Mouse (Mus musculus) forebrain, postnatal 0 days (tissue): Measurements from ENCODE around the gene Nfatc2. TPM values are rescaled to one million over a fixed set of nuclear protein-coding genes. Genes with fewer than 3 reads are reported as not detected.
A peak's percentile ranks its signal among the peaks of the same experiment; 100 is the strongest.

Experiments used
- ATAC-seq: fragments of 200-750 bp; cut with Nextera tagmentation; 2 replicates; pipeline ENCODE4 v1.8.0; 2017; ENCODE audit warnings: mild to moderate bottlenecking, moderate library complexity
- DNase-seq: peaks from one replicate; pipeline ENCODE4 v3.0.0-alpha.2; 2015
- H3K27ac ChIP-seq: fragments of 300-500 bp; sonication (generic); 2 replicates; pipeline ENCODE4 v1.5.1; 2014; ENCODE audit warnings: low read depth, mild to moderate bottlenecking, antibody characterized with exemption, low read length, moderate library complexity, mixed read lengths
- H3K27me3 ChIP-seq: fragments of 300-500 bp; sonication (generic); 2 replicates; pipeline ENCODE4 v1.6.1; 2014; ENCODE audit warnings: mild to moderate bottlenecking, low read length, mixed read lengths; ENCODE audit not compliant: insufficient read depth
- H3K36me3 ChIP-seq: fragments of 300-500 bp; sonication (generic); 2 replicates; pipeline ENCODE4 v1.6.1; 2014; ENCODE audit warnings: mild to moderate bottlenecking, moderate library complexity; ENCODE audit not compliant: insufficient read depth
- H3K4me1 ChIP-seq: fragments of 300-500 bp; sonication (generic); 2 replicates; pipeline ENCODE4 v1.6.1; 2014; ENCODE audit warnings: antibody characterized with exemption; ENCODE audit not compliant: insufficient read depth
- H3K4me2 ChIP-seq: fragments of 300-500 bp; sonication (generic); 2 replicates; pipeline ENCODE4 v1.6.1; 2014; ENCODE audit warnings: low read depth, mild to moderate bottlenecking, moderate library complexity
- H3K4me3 ChIP-seq: fragments of 300-500 bp; sonication (generic); 2 replicates; pipeline ENCODE4 v1.5.1; 2014; ENCODE audit warnings: low read depth, low read length, mixed read lengths
- H3K9ac ChIP-seq: fragments of 300-500 bp; sonication (generic); 2 replicates; pipeline ENCODE4 v1.6.1; 2014; ENCODE audit warnings: mild to moderate bottlenecking
- H3K9me3 ChIP-seq: fragments of 300-500 bp; sonication (generic); 2 replicates; pipeline ENCODE4 v1.6.1; 2016; ENCODE audit warnings: low read length
- CTCF ChIP-seq: sonication (generic); IDR thresholded peaks from 2 replicates; pipeline ENCODE4 v1.5.1; 2016; ENCODE audit warnings: antibody characterized with exemption, control low read depth, low read depth
- WGBS: fragments of 180-500 bp; shearing (Covaris S2); extraction: QIAGEN DNeasy Blood & Tissue Kit; methylation state at CpG from one replicate; pipeline ENCODE4 v1.1.7; 2014; 5-methylcytosine and 5-hydroxymethylcytosine counted together
- polyA plus RNA-seq: library from polyadenylated mRNA; unstranded; fragments of >200 nt; fragmentation: Nextera tagmentation; extraction: Ambion mirVana; gene quantifications from 2 replicates; pipeline ENCODE4 v1.2.1, GENCODE M21; 2015
- total RNA-seq: library from RNA; depleted of rRNA; stranded (reverse); fragments of >200 nt; gene quantifications from 2 replicates; pipeline ENCODE4 v1.2.3, GENCODE M21; 2014

Nfatc2 gene
- total and polyA plus RNA-seq, 2 experiments from 2014 or later, result 3.1 to 3.2 TPM

DNA sequence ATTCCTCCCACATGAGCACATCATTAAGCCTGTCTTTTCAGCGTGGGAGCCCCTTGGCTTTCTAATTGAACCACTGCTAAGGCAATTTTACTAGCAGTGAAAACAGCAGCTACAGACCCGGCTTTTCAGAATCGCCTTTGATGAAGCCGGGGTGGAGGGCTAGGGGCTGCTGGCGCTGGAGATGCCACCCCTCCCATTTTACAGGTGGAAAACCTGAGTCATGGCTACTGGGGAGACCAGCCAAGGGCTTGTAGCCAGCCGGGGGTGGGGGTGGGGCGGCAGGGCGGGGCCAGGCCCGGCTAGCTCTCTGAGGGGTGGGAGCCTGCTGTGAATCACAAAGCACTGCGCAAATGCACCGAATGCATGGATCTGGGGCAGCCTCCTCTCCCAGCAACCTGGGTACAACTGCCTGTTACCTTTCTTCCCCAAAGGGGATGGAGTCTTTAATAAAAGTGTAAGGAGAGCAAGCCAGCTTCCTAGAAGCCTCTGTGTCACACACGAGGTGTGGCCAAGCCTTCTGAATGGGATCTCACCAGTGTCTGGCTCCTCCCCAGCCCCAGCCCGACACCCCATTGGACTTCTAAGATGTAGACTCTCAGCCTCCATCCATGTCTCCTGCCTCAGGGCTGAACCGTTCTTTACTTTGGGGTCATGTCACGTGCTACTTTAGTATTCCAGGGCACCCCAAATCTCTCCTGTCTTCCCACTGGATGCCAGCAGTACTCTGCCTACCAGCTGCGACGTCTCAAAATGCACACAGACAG is 75.9 kb downstream of the Nfatc2 start:
- ATAC-seq (peak; percentile 37), DNase-seq (peak; percentile 45)
- H3K4me2 ChIP-seq, result peak overlapping the region; percentile 42
- 0 out of 2 replicates have a peak, but pooled peaks cover 5% of the 10 kb centered on the region for H3K4me1 ChIP-seq
- no peaks in the 10 kb centered on the region for H3K27me3 ChIP-seq
- TF ChIP-seq CTCF, result no peak
- no peaks in the 10 kb centered on the region for H3K9me3 ChIP-seq
- WGBS, result 8% methylated on average over 17 of the region's 17 CpGs
- H3K9ac ChIP-seq, result peak overlapping the region; percentile 31
- 0 out of 2 replicates have a peak overlapping the region, but pooled peaks have one; percentile 3 for H3K4me3 ChIP-seq
- H3K27ac ChIP-seq, result no peak overlapping the region
- no peaks in the 10 kb centered on the region for H3K36me3 ChIP-seq

DNA sequence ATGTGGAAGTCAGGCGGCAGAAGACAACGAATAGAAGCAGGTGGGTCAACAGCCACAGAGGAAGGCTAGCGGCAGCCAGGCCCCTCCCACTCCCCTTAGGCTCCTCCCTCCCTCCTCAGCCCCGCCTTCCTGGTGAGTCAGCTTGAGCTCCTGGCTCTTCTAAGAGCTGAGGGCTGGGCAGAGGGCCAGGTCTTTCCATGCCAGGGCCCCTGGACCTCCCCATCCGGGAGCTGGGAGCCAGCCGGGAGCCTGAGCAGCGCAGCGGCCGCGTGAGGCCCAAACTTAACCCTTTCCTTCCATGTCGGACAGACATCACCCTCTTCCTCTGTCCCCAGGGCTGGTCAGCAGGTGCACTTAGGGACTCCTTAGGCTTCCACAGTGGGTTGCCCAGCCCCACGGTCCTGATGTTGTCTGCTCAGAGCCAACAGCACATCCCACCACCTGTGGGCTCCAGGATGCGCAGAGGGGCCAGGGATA is 76.5 kb downstream of the Nfatc2 start:
- DNase-seq, result peak; percentile 84
- H3K4me1 ChIP-seq, result 0 out of 2 replicates have a peak, but pooled peaks cover 5% of the 10 kb centered on the region
- no peaks in the 10 kb centered on the region for H3K27me3 ChIP-seq
- no peak for TF ChIP-seq CTCF
- peak; percentile 92 for ATAC-seq
- peak overlapping the region; percentile 31 for H3K9ac ChIP-seq
- 3% methylated on average over 13 of the region's 13 CpGs for WGBS
- no peak overlapping the region for H3K27ac ChIP-seq
- H3K36me3 ChIP-seq, result no peaks in the 10 kb centered on the region
- 0 out of 2 replicates have a peak overlapping the region, but pooled peaks have one; percentile 3 for H3K4me3 ChIP-seq
- H3K4me2 ChIP-seq, result peak overlapping the region; percentile 42
- no peaks in the 10 kb centered on the region for H3K9me3 ChIP-seq

DNA sequence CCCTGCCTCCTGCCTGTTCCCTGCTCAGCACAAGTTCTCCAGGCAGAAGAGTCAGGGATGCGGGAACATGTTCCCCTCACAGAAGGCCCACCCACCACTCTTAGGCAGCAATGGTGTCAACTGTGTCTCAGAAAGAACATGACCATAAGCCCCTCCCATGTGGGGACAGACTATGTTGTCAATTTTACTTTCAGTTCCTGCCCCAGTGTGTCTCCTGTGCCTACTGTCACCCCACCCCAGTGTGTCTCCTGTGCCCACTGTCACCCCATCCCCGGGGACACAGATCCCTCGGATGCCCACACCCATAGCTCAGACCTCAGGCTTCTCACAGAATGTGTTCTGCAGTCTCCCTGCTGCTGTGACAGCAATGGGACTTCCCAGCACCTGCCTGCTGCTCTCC is 79.2 kb downstream of the Nfatc2 start:
- H3K36me3 ChIP-seq, result no peaks in the 10 kb centered on the region
- no peaks in the 10 kb centered on the region for H3K27me3 ChIP-seq
- H3K9ac ChIP-seq, result no peak overlapping the region
- no peaks in the 10 kb centered on the region for H3K9me3 ChIP-seq
- H3K4me3 ChIP-seq, result no peak overlapping the region
- no peak for TF ChIP-seq CTCF
- no peak overlapping the region for H3K4me2 ChIP-seq
- WGBS, result 85% methylated on average over 3 of the region's 3 CpGs
- H3K27ac ChIP-seq, result no peak overlapping the region
- ATAC-seq (no peak), DNase-seq (no peak)
- H3K4me1 ChIP-seq, result 0 out of 2 replicates have a peak, but pooled peaks cover 5% of the 10 kb centered on the region

DNA sequence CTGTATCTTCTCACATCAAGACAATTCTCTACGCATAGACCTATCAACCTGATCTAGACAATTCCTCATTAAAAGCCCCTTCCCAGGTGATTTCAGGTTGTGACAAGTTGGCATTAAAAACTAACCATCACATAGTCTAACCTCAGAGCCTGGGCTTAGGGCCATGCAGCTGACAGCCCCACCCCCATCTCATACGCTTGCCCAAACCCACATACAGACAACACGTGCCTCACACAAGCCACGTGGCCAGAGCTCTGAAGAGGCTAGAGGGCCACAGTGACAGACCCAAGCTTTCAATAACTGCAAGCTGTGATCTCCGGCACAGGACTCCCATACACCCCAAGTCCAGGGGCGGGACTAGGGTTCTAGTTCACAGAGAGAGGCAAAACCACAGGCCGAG is 80.7 kb downstream of the Nfatc2 start:
- no peak for TF ChIP-seq CTCF
- no peak overlapping the region for H3K9ac ChIP-seq
- no peak overlapping the region for H3K4me3 ChIP-seq
- 0 out of 2 replicates have a peak, but pooled peaks cover 5% of the 10 kb centered on the region for H3K4me1 ChIP-seq
- H3K36me3 ChIP-seq, result no peaks in the 10 kb centered on the region
- no peaks in the 10 kb centered on the region for H3K9me3 ChIP-seq
- ATAC-seq, result no peak
- no peaks in the 10 kb centered on the region for H3K27me3 ChIP-seq
- 88% methylated on average over 7 of the region's 7 CpGs for WGBS
- no peak overlapping the region for H3K4me2 ChIP-seq
- no peak overlapping the region for H3K27ac ChIP-seq
- DNase-seq, result no peak

DNA sequence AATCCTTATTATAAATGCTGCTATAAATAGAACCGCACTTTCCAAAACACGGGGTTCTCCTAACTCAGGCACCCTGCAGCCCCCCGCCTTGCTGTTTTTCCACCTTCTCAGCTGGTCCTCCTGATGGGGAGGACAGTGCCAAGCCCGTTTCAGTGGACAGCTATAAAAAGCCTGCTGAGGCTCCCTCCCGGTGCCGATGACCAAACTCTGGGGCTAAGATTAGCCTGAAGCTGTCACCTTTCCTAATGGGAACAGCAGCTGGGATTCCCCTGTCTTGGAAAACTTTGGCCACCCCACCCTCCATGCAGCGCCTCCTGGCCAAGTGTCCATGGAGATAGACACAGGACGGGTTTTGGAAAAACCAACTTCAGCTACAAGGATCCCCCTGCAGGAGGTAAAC is 81.9 kb downstream of the Nfatc2 start:
- Histone ChIP-seq H3K36me3 (no peaks in the 10 kb centered on the region), H3K4me2 (no peak overlapping the region), H3K9me3 (no peaks in the 10 kb centered on the region), H3K27ac (no peak overlapping the region), H3K27me3 (no peaks in the 10 kb centered on the region), H3K4me1 (no peaks in the 10 kb centered on the region), H3K4me3 (no peak overlapping the region), H3K9ac (no peak overlapping the region)
- no peak for ATAC-seq
- DNase-seq, result no peak
- no peak for TF ChIP-seq CTCF
- WGBS, result 78% methylated on average over 8 of the region's 8 CpGs

DNA sequence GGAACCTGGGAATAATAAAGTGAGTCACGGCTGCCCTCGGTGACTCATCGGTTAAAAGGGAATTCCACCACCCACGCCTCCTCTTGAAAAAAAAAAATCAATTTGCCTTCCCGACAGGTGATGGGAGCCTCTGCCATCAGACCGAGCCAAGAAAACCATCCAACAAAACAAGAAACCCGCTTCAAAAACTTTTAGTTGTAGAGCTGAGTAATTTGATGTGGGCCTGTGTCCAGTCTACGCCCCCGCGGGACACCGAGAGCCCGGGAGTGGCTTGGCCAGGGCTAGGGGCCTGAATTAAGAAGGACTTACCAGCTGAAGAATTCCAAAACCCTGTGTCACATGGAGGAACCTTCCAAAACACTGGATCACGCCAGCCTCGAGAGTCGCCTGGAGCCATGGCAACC is 83.2 kb downstream of the Nfatc2 start:
- Histone ChIP-seq H3K9ac (no peak overlapping the region), H3K4me2 (no peak overlapping the region), H3K27me3 (no peaks in the 10 kb centered on the region), H3K9me3 (no peaks in the 10 kb centered on the region), H3K27ac (no peak overlapping the region), H3K36me3 (no peaks in the 10 kb centered on the region), H3K4me3 (no peak overlapping the region), H3K4me1 (no peaks in the 10 kb centered on the region)
- peak; percentile 15 for DNase-seq
- peak; percentile 20; the same call in 1 of the 2 replicates for ATAC-seq
- TF ChIP-seq CTCF, result no peak
- WGBS, result 54% methylated on average over 15 of the region's 15 CpGs

DNA sequence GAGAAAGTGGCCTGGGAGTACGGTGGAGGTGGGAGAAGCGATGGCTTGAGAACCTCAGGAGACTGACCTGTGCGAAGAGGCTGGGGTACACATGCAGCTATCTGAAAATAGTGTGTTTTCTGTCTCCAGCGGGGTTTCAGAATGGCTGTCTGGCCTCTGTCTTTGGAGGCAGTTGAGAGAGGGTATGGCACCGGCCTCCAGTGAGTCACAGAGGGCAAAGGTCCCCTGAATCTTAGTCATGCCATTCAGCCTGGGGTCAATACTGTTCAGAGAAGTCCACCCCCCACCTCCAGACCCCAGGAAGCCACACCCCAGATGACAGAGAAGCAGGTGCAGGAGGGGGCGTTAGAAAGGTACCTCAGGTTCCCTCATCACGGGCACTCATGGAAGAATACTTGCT is 83.7 kb downstream of the Nfatc2 start:
- Histone ChIP-seq H3K4me2 (no peak overlapping the region), H3K27me3 (no peaks in the 10 kb centered on the region), H3K9ac (no peak overlapping the region), H3K4me3 (no peak overlapping the region), H3K9me3 (no peaks in the 10 kb centered on the region), H3K27ac (no peak overlapping the region), H3K4me1 (no peaks in the 10 kb centered on the region), H3K36me3 (no peaks in the 10 kb centered on the region)
- TF ChIP-seq CTCF, result no peak
- no peak for ATAC-seq
- DNase-seq, result no peak
- 87% methylated on average over 7 of the region's 7 CpGs for WGBS
